Mouse (Mus musculus) cerebellum, adult 18-20 months (tissue): ENCODE results near the gene Exd2.

Experiments
- DNase-seq, 2 experiments: peaks; one replicate each; pipeline ENCODE4 v3.0.0; 2021

The Exd2 gene

GRCm38 (mm10) chr12:80462942-80463651 lies at the start of gene Exd2:
TSS of gene Exd2 (plus strand) at chr12:80463095.
- peak; percentile 92 for DNase-seq

GRCm38 (mm10) chr12:80415100-80415499 lies 47.8 kb upstream of the Exd2 start:
- no peak for DNase-seq

- peak; percentile 37 to 48 for DNase-seq
Measured at GRCm38 (mm10) chr12:80427683-80428082, 35.2 kb upstream of the Exd2 start.

- DNase-seq: no peak
Measured at GRCm38 (mm10) chr12:80433266-80433665, 29.6 kb upstream of the Exd2 start.

- peak in 1 of 2 experiments; percentile 48 for DNase-seq
Measured at GRCm38 (mm10) chr12:80434601-80434960, 28.3 kb upstream of the Exd2 start.

GRCm38 (mm10) chr12:80434961-80435691 lies 27.8 kb upstream of the Exd2 start:
- peak; percentile 69 to 75 for DNase-seq

- no peak for DNase-seq
Measured at GRCm38 (mm10) chr12:80435887-80436286, 27.0 kb upstream of the Exd2 start.

- DNase-seq: peak; percentile 80
Measured at GRCm38 (mm10) chr12:80436336-80436976, 26.4 kb upstream of the Exd2 start, which contains the start of gene Dcaf5. TSS of gene Dcaf5 (minus strand) at chr12:80436601.

GRCm38 (mm10) chr12:80437051-80437675 lies 25.7 kb upstream of the Exd2 start:
- no peak for DNase-seq

- no peak for DNase-seq
Measured at GRCm38 (mm10) chr12:80440957-80441356, 21.9 kb upstream of the Exd2 start.

- DNase-seq: no peak
Measured at GRCm38 (mm10) chr12:80444525-80445109, 18.3 kb upstream of the Exd2 start.

GRCm38 (mm10) chr12:80453506-80453905 lies 9.4 kb upstream of the Exd2 start:
- DNase-seq: no peak

GRCm38 (mm10) chr12:80458033-80458432 lies 4.9 kb upstream of the Exd2 start:
- DNase-seq: no peak

- peak; percentile 37 to 47 for DNase-seq
Measured at GRCm38 (mm10) chr12:80462292-80462896, 501 bp upstream of the Exd2 start.

- peak; percentile 15 to 29 for DNase-seq
Measured at GRCm38 (mm10) chr12:80463666-80464269, 873 bp downstream of the Exd2 start.

- no peak for DNase-seq
Measured at GRCm38 (mm10) chr12:80470206-80470605, 7.3 kb downstream of the Exd2 start.

- no peak for DNase-seq
Measured at GRCm38 (mm10) chr12:80471926-80472325, 9.0 kb downstream of the Exd2 start.

GRCm38 (mm10) chr12:80473731-80474130 lies 10.8 kb downstream of the Exd2 start:
- no peak for DNase-seq

GRCm38 (mm10) chr12:80479986-80480385 lies 17.1 kb downstream of the Exd2 start:
- no peak for DNase-seq

GRCm38 (mm10) chr12:80483397-80483796 lies 20.5 kb downstream of the Exd2 start:
- DNase-seq: no peak

- DNase-seq: no peak
Measured at GRCm38 (mm10) chr12:80493311-80493710, 30.4 kb downstream of the Exd2 start.

- DNase-seq: no peak
Measured at GRCm38 (mm10) chr12:80495691-80496090, 32.8 kb downstream of the Exd2 start.
